Mouse (Mus musculus): ENCODE measurements at regions not wholly inside any gene's neighbourhood (a gene's known extent, or its start where the extent isn't known, plus 50 kb on each side); places are given as distances from the start of the nearest gene placed in this dataset.

DNA sequence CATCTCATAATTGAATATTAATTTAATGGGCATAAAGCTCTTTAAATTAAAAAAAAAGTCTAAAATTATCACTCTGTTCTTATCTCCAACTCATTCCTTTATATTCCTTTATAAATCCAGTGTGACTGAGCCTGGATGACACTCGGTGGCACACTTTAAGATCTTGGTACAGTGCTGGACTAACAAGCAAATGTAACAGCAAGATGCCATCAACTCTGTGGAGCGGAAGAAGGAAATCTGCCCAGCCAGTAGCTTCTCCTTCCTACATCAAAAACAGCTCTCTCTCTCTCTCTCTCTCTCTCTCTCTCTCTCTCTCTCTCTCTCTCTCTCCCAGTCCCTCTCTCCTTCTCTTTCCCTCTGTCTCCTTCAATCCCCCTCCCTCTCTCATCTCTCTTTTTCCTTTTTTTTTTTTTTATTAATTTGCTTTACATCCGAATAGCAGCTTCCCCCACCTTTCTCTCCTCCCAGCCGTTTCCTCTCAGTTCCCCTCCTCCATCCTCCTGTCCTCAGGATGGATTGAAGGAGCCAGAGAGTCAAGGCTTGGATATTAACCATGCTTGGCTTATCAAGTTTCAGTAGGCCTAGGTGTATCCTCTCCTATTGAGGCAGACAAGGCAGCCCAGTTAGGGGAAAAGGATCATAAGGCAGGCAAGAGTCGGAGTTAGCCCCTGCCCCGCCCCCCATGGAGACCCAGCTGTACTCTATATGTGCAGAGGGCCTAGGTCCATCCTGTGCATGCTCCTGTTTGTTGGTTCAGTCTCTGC is 130.4 kb upstream of the Tmtc2 start:
- ATAC-seq (replicated peaks), result no peak
- H3K36me3 ChIP-seq (replicated peaks), result no peaks in the 10 kb centered on the region
- 72% methylated on average over 6 of the region's 6 CpGs for WGBS

DNA sequence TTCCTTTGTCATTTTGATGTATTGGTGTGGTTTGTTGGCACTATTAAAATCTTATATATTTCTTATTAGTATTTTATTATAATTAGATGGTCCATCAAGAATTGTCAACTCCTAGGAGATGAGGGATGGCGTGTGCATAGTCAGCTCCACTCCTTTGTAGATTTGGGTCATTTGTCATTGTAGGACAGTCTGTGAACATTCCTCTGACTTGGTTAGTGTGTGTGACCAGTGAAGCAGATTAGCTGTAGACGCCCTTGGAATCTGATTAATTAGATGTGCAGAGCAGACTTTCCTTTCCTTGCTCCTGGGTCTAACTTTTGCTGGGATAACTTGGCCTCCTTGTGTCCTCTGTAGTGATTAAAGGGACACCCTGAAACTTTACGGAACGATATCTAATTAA is 118.9 kb upstream of the Tmtc2 start:
- H3K4me1 ChIP-seq, result 0 out of 2 replicates have a peak, but pooled peaks cover 4% of the 10 kb centered on the region
- ATAC-seq (replicated peaks), result no peak
- H3K4me3 ChIP-seq, result no peak overlapping the region
- no peak overlapping the region for H3K4me2 ChIP-seq
- H3K27ac ChIP-seq, result no peak overlapping the region
- 54% methylated on average over 4 of the region's 4 CpGs for WGBS
- H3K27me3 ChIP-seq (replicated peaks), result no peaks in the 10 kb centered on the region
- no peaks in the 10 kb centered on the region for H3K9me3 ChIP-seq
- no peaks in the 10 kb centered on the region for H3K36me3 ChIP-seq (replicated peaks)
- no peak overlapping the region for H3K9ac ChIP-seq

More for the DNA sequence above, 130.4 kb upstream of the Tmtc2 start:
- H3K4me1 ChIP-seq, result no peaks in the 10 kb centered on the region
- no peak overlapping the region for H3K27ac ChIP-seq
- H3K4me2 ChIP-seq, result no peak overlapping the region
- H3K4me3 ChIP-seq, result no peak overlapping the region
- H3K9ac ChIP-seq, result no peak overlapping the region
- no peaks in the 10 kb centered on the region for H3K27me3 ChIP-seq (replicated peaks)
- no peaks in the 10 kb centered on the region for H3K9me3 ChIP-seq

GRCm38 (mm10) chr10:105689388-105689787 is 115.1 kb upstream of the Tmtc2 start:
- Histone ChIP-seq H3K9me3 (no peaks in the 10 kb centered on the region), H3K27me3 (replicated peaks) (no peaks in the 10 kb centered on the region), H3K36me3 (replicated peaks) (no peaks in the 10 kb centered on the region), H3K4me2 (peak overlapping the region; percentile 14; the same call in 1 of the 2 replicates), H3K9ac (no peak overlapping the region), H3K4me3 (no peak overlapping the region), H3K4me1 (0 out of 2 replicates have a peak, but pooled peaks cover 4% of the 10 kb centered on the region), H3K27ac (0 out of 2 replicates have a peak overlapping the region, but pooled peaks have one; percentile 32)
- WGBS, result 34% methylated on average over 9 of the region's 9 CpGs
- peak; percentile 89 for ATAC-seq (replicated peaks)

GRCm38 (mm10) chr10:105688879-105689278 is 114.6 kb upstream of the Tmtc2 start:
- peak; percentile 42; the same call in 1 of the 2 replicates for ATAC-seq (replicated peaks)
- Histone ChIP-seq H3K9ac (no peak overlapping the region), H3K4me1 (0 out of 2 replicates have a peak, but pooled peaks cover 4% of the 10 kb centered on the region), H3K4me2 (0 out of 2 replicates have a peak overlapping the region, but pooled peaks have one; percentile 14), H3K9me3 (no peaks in the 10 kb centered on the region), H3K27me3 (replicated peaks) (no peaks in the 10 kb centered on the region), H3K36me3 (replicated peaks) (no peaks in the 10 kb centered on the region), H3K27ac (0 out of 2 replicates have a peak overlapping the region, but pooled peaks have one; percentile 32), H3K4me3 (no peak overlapping the region)
- 70% methylated on average over 9 of the region's 9 CpGs for WGBS

GRCm38 (mm10) chr10:105686876-105687275 is 112.6 kb upstream of the Tmtc2 start:
- H3K9me3 ChIP-seq, result no peaks in the 10 kb centered on the region
- no peaks in the 10 kb centered on the region for H3K36me3 ChIP-seq (replicated peaks)
- H3K27me3 ChIP-seq (replicated peaks), result no peaks in the 10 kb centered on the region
- no peak overlapping the region for H3K4me2 ChIP-seq
- H3K4me1 ChIP-seq, result 0 out of 2 replicates have a peak, but pooled peaks cover 4% of the 10 kb centered on the region
- no peak for ATAC-seq (replicated peaks)
- no peak overlapping the region for H3K4me3 ChIP-seq
- H3K9ac ChIP-seq, result no peak overlapping the region
- 83% methylated on average over 5 of the region's 5 CpGs for WGBS
- H3K27ac ChIP-seq, result no peak overlapping the region

DNA sequence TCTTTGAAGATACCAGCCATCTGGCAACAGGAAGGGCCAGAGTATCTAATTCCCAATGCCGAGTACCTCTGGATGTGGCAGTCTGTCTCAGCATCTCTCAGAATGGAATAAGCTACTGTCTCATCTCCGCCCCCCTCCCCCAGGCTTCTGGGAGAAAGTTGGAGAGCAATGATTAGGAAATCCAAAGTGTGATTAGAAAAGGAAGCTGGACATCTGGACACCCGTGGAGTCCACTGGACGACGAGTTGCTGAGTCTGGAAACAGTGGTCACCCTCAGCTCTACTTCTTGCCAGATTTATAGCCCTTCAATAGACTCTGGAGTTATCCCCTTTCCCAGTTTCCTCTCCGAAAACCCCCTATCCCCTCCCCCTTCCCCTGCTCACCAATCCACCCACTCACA is 105.3 kb upstream of the Tmtc2 start:
- H3K9ac ChIP-seq, result no peak overlapping the region

GRCm38 (mm10) chr10:105666959-105667358 is 92.7 kb upstream of the Tmtc2 start:
- Histone ChIP-seq H3K27me3 (replicated peaks) (no peaks in the 10 kb centered on the region), H3K9ac (no peak overlapping the region), H3K9me3 (no peaks in the 10 kb centered on the region), H3K27ac (no peak overlapping the region), H3K4me1 (no peaks in the 10 kb centered on the region), H3K4me2 (no peak overlapping the region), H3K36me3 (replicated peaks) (no peaks in the 10 kb centered on the region), H3K4me3 (no peak overlapping the region)
- no peak for ATAC-seq (replicated peaks)
- WGBS, result 85% methylated on average over 2 of the region's 2 CpGs

More for the DNA sequence above, 105.3 kb upstream of the Tmtc2 start:
- Histone ChIP-seq H3K4me2 (no peak overlapping the region), H3K4me1 (no peaks in the 10 kb centered on the region), H3K27me3 (replicated peaks) (no peaks in the 10 kb centered on the region), H3K4me3 (no peak overlapping the region), H3K9me3 (no peaks in the 10 kb centered on the region), H3K36me3 (replicated peaks) (no peaks in the 10 kb centered on the region), H3K27ac (no peak overlapping the region)
- ATAC-seq (replicated peaks), result no peak
- 91% methylated on average over 6 of the region's 6 CpGs for WGBS

GRCm38 (mm10) chr10:105660761-105661160 is 86.5 kb upstream of the Tmtc2 start:
- Histone ChIP-seq H3K9me3 (no peaks in the 10 kb centered on the region), H3K36me3 (replicated peaks) (no peaks in the 10 kb centered on the region), H3K27me3 (replicated peaks) (no peaks in the 10 kb centered on the region), H3K4me3 (no peak overlapping the region), H3K9ac (no peak overlapping the region), H3K4me1 (no peaks in the 10 kb centered on the region), H3K27ac (no peak overlapping the region), H3K4me2 (no peak overlapping the region)
- no peak for ATAC-seq (replicated peaks)
- 93% methylated on average over 7 of the region's 7 CpGs for WGBS

- ATAC-seq (replicated peaks), result no peak
- 81% methylated on average over 2 of the region's 2 CpGs for WGBS
- H3K9me3 ChIP-seq, result no peaks in the 10 kb centered on the region
These were observed 82.5 kb upstream of the Tmtc2 start for GRCm38 (mm10) chr10:105656788-105657187.

GRCm38 (mm10) chr10:105652475-105652874 is 78.2 kb upstream of the Tmtc2 start:
- no peak overlapping the region for H3K4me2 ChIP-seq
- no peak overlapping the region for H3K9ac ChIP-seq
- no peaks in the 10 kb centered on the region for H3K9me3 ChIP-seq
- no peaks in the 10 kb centered on the region for H3K36me3 ChIP-seq (replicated peaks)
- H3K4me3 ChIP-seq, result no peak overlapping the region
- no peaks in the 10 kb centered on the region for H3K4me1 ChIP-seq
- ATAC-seq (replicated peaks), result no peak
- no peak overlapping the region for H3K27ac ChIP-seq
- whole genome bisulfite sequencing, result 90% methylated on average over 2 of the region's 2 CpGs
- no peaks in the 10 kb centered on the region for H3K27me3 ChIP-seq (replicated peaks)

More at GRCm38 (mm10) chr10:105656788-105657187, 82.5 kb upstream of the Tmtc2 start:
- H3K27ac ChIP-seq, result no peak overlapping the region
- no peaks in the 10 kb centered on the region for H3K27me3 ChIP-seq (replicated peaks)
- H3K36me3 ChIP-seq (replicated peaks), result no peaks in the 10 kb centered on the region
- H3K4me3 ChIP-seq, result no peak overlapping the region
- H3K4me1 ChIP-seq, result no peaks in the 10 kb centered on the region
- no peak overlapping the region for H3K4me2 ChIP-seq
- H3K9ac ChIP-seq, result no peak overlapping the region

DNA sequence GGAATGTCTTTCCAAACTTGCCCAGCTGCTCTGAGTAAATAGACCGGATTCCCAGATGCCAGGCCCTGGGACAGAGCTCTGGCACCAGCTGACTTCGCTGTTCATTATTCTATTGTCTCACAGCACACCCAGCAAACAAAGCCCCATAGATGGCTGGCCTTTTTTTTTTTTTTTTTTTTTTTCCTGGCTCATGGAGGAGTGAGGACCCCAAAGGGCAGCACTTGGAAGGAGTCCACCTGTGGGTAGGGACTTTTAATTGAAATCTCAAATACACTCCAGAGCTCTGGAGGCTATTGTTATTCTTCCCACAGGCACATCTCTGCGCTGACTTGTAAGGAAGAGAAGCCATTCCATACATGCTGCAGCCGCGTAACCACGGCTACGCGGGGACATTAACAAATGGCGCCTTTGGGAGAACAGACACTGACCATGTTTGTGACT is 64.8 kb upstream of the Tmtc2 start:
- H3K9me3 ChIP-seq, result no peaks in the 10 kb centered on the region
- ATAC-seq (replicated peaks), result peak; percentile 86
- WGBS, result 76% methylated on average over 9 of the region's 9 CpGs
- H3K4me2 ChIP-seq, result no peak overlapping the region
- no peaks in the 10 kb centered on the region for H3K4me1 ChIP-seq
- H3K36me3 ChIP-seq (replicated peaks), result no peaks in the 10 kb centered on the region
- H3K27ac ChIP-seq, result no peak overlapping the region
- no peak overlapping the region for H3K4me3 ChIP-seq
- H3K9ac ChIP-seq, result no peak overlapping the region
- H3K27me3 ChIP-seq (replicated peaks), result no peaks in the 10 kb centered on the region

DNA sequence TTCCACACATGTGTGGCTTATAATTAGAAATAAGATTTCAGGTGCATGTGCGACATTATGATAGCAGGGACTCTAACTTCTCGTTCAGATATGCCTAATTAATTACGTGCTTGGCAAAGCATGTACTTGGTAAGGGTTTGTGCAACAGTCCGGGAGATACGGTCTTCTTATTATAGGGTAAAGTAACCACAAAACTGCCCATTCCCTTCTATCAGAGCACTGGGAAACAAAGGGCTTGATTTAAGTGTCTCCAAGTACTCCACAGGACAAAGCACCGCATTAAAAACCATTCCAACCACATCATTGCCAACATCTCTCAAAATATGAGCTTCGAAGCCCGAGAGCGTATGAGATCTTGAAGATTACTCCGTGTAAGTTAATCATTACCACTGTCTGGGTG is 64.2 kb upstream of the Tmtc2 start:
- Histone ChIP-seq H3K9ac (no peak overlapping the region), H3K9me3 (no peaks in the 10 kb centered on the region), H3K27me3 (replicated peaks) (no peaks in the 10 kb centered on the region), H3K4me2 (no peak overlapping the region), H3K27ac (no peak overlapping the region), H3K4me3 (no peak overlapping the region), H3K36me3 (replicated peaks) (no peaks in the 10 kb centered on the region), H3K4me1 (no peaks in the 10 kb centered on the region)
- peak; percentile 51; the same call in 1 of the 2 replicates for ATAC-seq (replicated peaks)
- 68% methylated on average over 10 of the region's 10 CpGs for WGBS

- no peak overlapping the region for H3K4me3 ChIP-seq
- 75% methylated on average over 3 of the region's 3 CpGs for WGBS
- H3K4me2 ChIP-seq, result no peak overlapping the region
- H3K9me3 ChIP-seq, result no peaks in the 10 kb centered on the region
- H3K4me1 ChIP-seq, result no peaks in the 10 kb centered on the region
- no peak overlapping the region for H3K9ac ChIP-seq
- no peaks in the 10 kb centered on the region for H3K36me3 ChIP-seq (replicated peaks)
- no peak overlapping the region for H3K27ac ChIP-seq
- no peaks in the 10 kb centered on the region for H3K27me3 ChIP-seq (replicated peaks)
- ATAC-seq (replicated peaks), result no peak
These were observed 52.6 kb upstream of the Tmtc2 start for GRCm38 (mm10) chr10:105626842-105627241.

All from midbrain, embryonic 15.5 days (tissue).